Mouse (Mus musculus): ENCODE measurements at regions not wholly inside any gene's neighbourhood (a gene's known extent, or its start where the extent isn't known, plus 50 kb on each side); places are given as distances from the start of the nearest gene placed in this dataset.

- Histone ChIP-seq H3K9me3 (replicated peaks; ENCODE audit: control insufficient read depth, insufficient read depth, low read length, poor library complexity, severe bottlenecking) (no peaks in the 10 kb centered on the region), H3K36me3 (ENCODE audit: control insufficient read depth, insufficient read depth, low read length, poor library complexity, severe bottlenecking) (no peaks in the 10 kb centered on the region), H3K27ac (ENCODE audit: insufficient read depth, low read length) (no peak overlapping the region), H3K4me1 (ENCODE audit: control insufficient read depth, insufficient read depth, low read length) (no peaks in the 10 kb centered on the region), H3K4me3 (ENCODE audit: low read depth, low read length) (no peak overlapping the region), H3K9ac (ENCODE audit: low read depth, poor library complexity, severe bottlenecking) (no peak overlapping the region), H3K27me3 (ENCODE audit: control insufficient read depth, insufficient read depth, low read length, poor library complexity, severe bottlenecking) (no peaks in the 10 kb centered on the region)
- TF ChIP-seq CTCF (IDR thresholded peaks at IDR 0.05; ENCODE audit: low read depth, low read length) (no peak), EP300 (IDR thresholded peaks at IDR 0.05; ENCODE audit: insufficient read depth, low read depth, low read length) (no peak), POLR2A (IDR thresholded peaks at IDR 0.05; ENCODE audit: insufficient read depth, low read length) (no peak)
Measured at GRCm38 (mm10) chr15:31960301-31960700, 216.8 kb upstream of the Tas2r119 start.

GRCm38 (mm10) chr15:31961963-31962362, 215.1 kb upstream of the Tas2r119 start:
- Histone ChIP-seq H3K27me3 (ENCODE audit: control insufficient read depth, insufficient read depth, low read length, poor library complexity, severe bottlenecking) (no peaks in the 10 kb centered on the region), H3K36me3 (ENCODE audit: control insufficient read depth, insufficient read depth, low read length, poor library complexity, severe bottlenecking) (no peaks in the 10 kb centered on the region), H3K9me3 (replicated peaks; ENCODE audit: control insufficient read depth, insufficient read depth, low read length, poor library complexity, severe bottlenecking) (no peaks in the 10 kb centered on the region), H3K27ac (ENCODE audit: insufficient read depth, low read length) (no peak overlapping the region), H3K4me3 (ENCODE audit: low read depth, low read length) (no peak overlapping the region), H3K4me1 (ENCODE audit: control insufficient read depth, insufficient read depth, low read length) (no peaks in the 10 kb centered on the region), H3K9ac (ENCODE audit: low read depth, poor library complexity, severe bottlenecking) (no peak overlapping the region)
- TF ChIP-seq POLR2A (IDR thresholded peaks at IDR 0.05; ENCODE audit: insufficient read depth, low read length) (no peak), EP300 (IDR thresholded peaks at IDR 0.05; ENCODE audit: insufficient read depth, low read depth, low read length) (no peak)

GRCm38 (mm10) chr15:31964911-31965310, 212.2 kb upstream of the Tas2r119 start:
- no peak overlapping the region for H3K9ac ChIP-seq (ENCODE audit: low read depth, poor library complexity, severe bottlenecking)
- H3K27me3 ChIP-seq (ENCODE audit: control insufficient read depth, insufficient read depth, low read length, poor library complexity, severe bottlenecking), result no peaks in the 10 kb centered on the region
- H3K4me3 ChIP-seq (ENCODE audit: low read depth, low read length), result no peak overlapping the region
- H3K4me1 ChIP-seq (ENCODE audit: control insufficient read depth, insufficient read depth, low read length), result no peaks in the 10 kb centered on the region
- no peaks in the 10 kb centered on the region for H3K9me3 ChIP-seq (replicated peaks; ENCODE audit: control insufficient read depth, insufficient read depth, low read length, poor library complexity, severe bottlenecking)
- TF ChIP-seq EP300 (IDR thresholded peaks at IDR 0.05; ENCODE audit: insufficient read depth, low read depth, low read length), result no peak
- no peak for TF ChIP-seq CTCF (IDR thresholded peaks at IDR 0.05; ENCODE audit: low read depth, low read length)
- TF ChIP-seq POLR2A (IDR thresholded peaks at IDR 0.05; ENCODE audit: insufficient read depth, low read length), result no peak
- H3K36me3 ChIP-seq (ENCODE audit: control insufficient read depth, insufficient read depth, low read length, poor library complexity, severe bottlenecking), result no peaks in the 10 kb centered on the region
- no peak overlapping the region for H3K27ac ChIP-seq (ENCODE audit: insufficient read depth, low read length)

- Histone ChIP-seq H3K36me3 (ENCODE audit: control insufficient read depth, insufficient read depth, low read length, poor library complexity, severe bottlenecking) (no peaks in the 10 kb centered on the region), H3K4me3 (ENCODE audit: low read depth, low read length) (no peak overlapping the region), H3K27me3 (ENCODE audit: control insufficient read depth, insufficient read depth, low read length, poor library complexity, severe bottlenecking) (no peaks in the 10 kb centered on the region), H3K9me3 (replicated peaks; ENCODE audit: control insufficient read depth, insufficient read depth, low read length, poor library complexity, severe bottlenecking) (no peaks in the 10 kb centered on the region), H3K9ac (ENCODE audit: low read depth, poor library complexity, severe bottlenecking) (no peak overlapping the region), H3K27ac (ENCODE audit: insufficient read depth, low read length) (no peak overlapping the region), H3K4me1 (ENCODE audit: control insufficient read depth, insufficient read depth, low read length) (no peaks in the 10 kb centered on the region)
- TF ChIP-seq EP300 (IDR thresholded peaks at IDR 0.05; ENCODE audit: insufficient read depth, low read depth, low read length) (no peak), CTCF (IDR thresholded peaks at IDR 0.05; ENCODE audit: low read depth, low read length) (no peak), POLR2A (IDR thresholded peaks at IDR 0.05; ENCODE audit: insufficient read depth, low read length) (no peak)
Measured at GRCm38 (mm10) chr15:31965542-31965941, 211.5 kb upstream of the Tas2r119 start.

GRCm38 (mm10) chr15:31972891-31973290, 204.2 kb upstream of the Tas2r119 start:
- TF ChIP-seq EP300 (IDR thresholded peaks at IDR 0.05; ENCODE audit: insufficient read depth, low read depth, low read length) (no peak), POLR2A (IDR thresholded peaks at IDR 0.05; ENCODE audit: insufficient read depth, low read length) (no peak), CTCF (IDR thresholded peaks at IDR 0.05; ENCODE audit: low read depth, low read length) (no peak)

GRCm38 (mm10) chr15:31973889-31974288, 203.2 kb upstream of the Tas2r119 start:
- Histone ChIP-seq H3K36me3 (ENCODE audit: control insufficient read depth, insufficient read depth, low read length, poor library complexity, severe bottlenecking) (no peaks in the 10 kb centered on the region), H3K4me1 (ENCODE audit: control insufficient read depth, insufficient read depth, low read length) (no peaks in the 10 kb centered on the region), H3K4me3 (ENCODE audit: low read depth, low read length) (no peak overlapping the region), H3K9me3 (replicated peaks; ENCODE audit: control insufficient read depth, insufficient read depth, low read length, poor library complexity, severe bottlenecking) (no peaks in the 10 kb centered on the region), H3K27me3 (ENCODE audit: control insufficient read depth, insufficient read depth, low read length, poor library complexity, severe bottlenecking) (no peaks in the 10 kb centered on the region), H3K27ac (ENCODE audit: insufficient read depth, low read length) (no peak overlapping the region), H3K9ac (ENCODE audit: low read depth, poor library complexity, severe bottlenecking) (no peak overlapping the region)
- no peak for TF ChIP-seq POLR2A (IDR thresholded peaks at IDR 0.05; ENCODE audit: insufficient read depth, low read length)
- TF ChIP-seq CTCF (IDR thresholded peaks at IDR 0.05; ENCODE audit: low read depth, low read length), result no peak
- TF ChIP-seq EP300 (IDR thresholded peaks at IDR 0.05; ENCODE audit: insufficient read depth, low read depth, low read length), result no peak

More at GRCm38 (mm10) chr15:31972891-31973290, 204.2 kb upstream of the Tas2r119 start:
- Histone ChIP-seq H3K9ac (ENCODE audit: low read depth, poor library complexity, severe bottlenecking) (no peak overlapping the region), H3K9me3 (replicated peaks; ENCODE audit: control insufficient read depth, insufficient read depth, low read length, poor library complexity, severe bottlenecking) (no peaks in the 10 kb centered on the region), H3K4me1 (ENCODE audit: control insufficient read depth, insufficient read depth, low read length) (no peaks in the 10 kb centered on the region), H3K27me3 (ENCODE audit: control insufficient read depth, insufficient read depth, low read length, poor library complexity, severe bottlenecking) (no peaks in the 10 kb centered on the region), H3K4me3 (ENCODE audit: low read depth, low read length) (no peak overlapping the region), H3K36me3 (ENCODE audit: control insufficient read depth, insufficient read depth, low read length, poor library complexity, severe bottlenecking) (no peaks in the 10 kb centered on the region), H3K27ac (ENCODE audit: insufficient read depth, low read length) (no peak overlapping the region)
